Mouse (Mus musculus): ENCODE data around the gene Polr3e.

GRCm38 (mm10) chr7:120882674-120883073 lies 34.9 kb upstream of the Polr3e start:
- TF ChIP-seq POLR2A (IDR thresholded peaks at IDR 0.05; ENCODE audit: low read depth, low read length) (no peak), CTCF (IDR thresholded peaks at IDR 0.05; ENCODE audit: borderline replicate concordance, insufficient read depth, low read length) (no peak)
